ENCODE assay signal across 19 mouse cellular contexts in the genomic region with DNA sequence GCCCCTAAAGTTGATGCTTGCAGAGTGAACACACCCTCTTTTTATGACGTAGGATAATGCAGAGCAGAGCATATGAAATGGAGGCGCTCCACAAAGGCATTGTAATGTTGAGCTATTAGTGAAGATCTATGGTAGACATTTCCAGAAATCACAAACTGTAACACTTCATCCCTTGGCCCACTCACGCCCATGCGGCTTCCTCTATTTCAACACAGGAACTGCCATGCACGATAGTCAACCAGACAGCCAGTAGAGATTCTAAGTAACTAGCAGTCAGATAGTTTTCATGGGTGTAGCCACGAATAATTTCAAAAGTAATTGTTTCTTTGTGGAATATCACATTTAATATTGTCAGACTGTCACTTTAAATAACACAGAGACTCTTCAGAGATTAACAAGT.
A peak's percentile ranks its signal among the peaks of the same experiment; 100 is the strongest.
DNase-seq lines count a peak whose midpoint lies in the region; ATAC-seq lines count a peak whose summit lies in the region.
"Had no signal": no experiment of that assay in that cellular context is flagged by ENCODE, and none has a peak within 500 bp of the region (broad histone marks: within the 10 kb centered on the region; RNA-seq: fewer than 3 reads in every experiment).

No protein-coding gene starts in this region.

- DNase-seq in spleen, postnatal 10 days (ENCODE audit: low spot score in 2 of 2): no peak
- no peak for DNase-seq in urinary bladder, postnatal 4 days (ENCODE audit: low spot score in 2 of 2)
- DNase-seq in embryo, embryonic 11 days: no peak
- DNase-seq: adrenal gland, adult 2 months; adrenal gland, adult 8-10 months; adrenal gland, postnatal 10 days; adrenal gland, postnatal 14 days; adrenal gland, postnatal 25 days; adrenal gland, postnatal 36 days; B cell, adult 2 months; cerebellum, adult 11 months; cerebellum, adult 11-12 months; cerebellum, adult 18-20 months had no signal

- ATAC-seq in common myeloid progenitor, adult 5-6 weeks (replicated peaks; ENCODE audit: low read depth, poor library complexity, severe bottlenecking): 0 out of 2 replicates have a peak, but pooled peaks have one; percentile 39
- peak; percentile 55; the same call in 1 of the 2 replicates for ATAC-seq in granulocyte monocyte progenitor cell, adult 5-6 weeks (replicated peaks; ENCODE audit: poor library complexity, severe bottlenecking)
- ATAC-seq in megakaryocyte progenitor cell, adult 5-6 weeks (replicated peaks; ENCODE audit: poor library complexity): peak; percentile 64
- ATAC-seq: activated CD4-positive, CD25-positive, alpha-beta regulatory T cell, adult 4 months; CD4-positive, CD25-positive, alpha-beta regulatory T cell, adult 4 months; Patski had no signal
